Mouse (Mus musculus): ENCODE results near the gene Lamtor5.

DNA sequence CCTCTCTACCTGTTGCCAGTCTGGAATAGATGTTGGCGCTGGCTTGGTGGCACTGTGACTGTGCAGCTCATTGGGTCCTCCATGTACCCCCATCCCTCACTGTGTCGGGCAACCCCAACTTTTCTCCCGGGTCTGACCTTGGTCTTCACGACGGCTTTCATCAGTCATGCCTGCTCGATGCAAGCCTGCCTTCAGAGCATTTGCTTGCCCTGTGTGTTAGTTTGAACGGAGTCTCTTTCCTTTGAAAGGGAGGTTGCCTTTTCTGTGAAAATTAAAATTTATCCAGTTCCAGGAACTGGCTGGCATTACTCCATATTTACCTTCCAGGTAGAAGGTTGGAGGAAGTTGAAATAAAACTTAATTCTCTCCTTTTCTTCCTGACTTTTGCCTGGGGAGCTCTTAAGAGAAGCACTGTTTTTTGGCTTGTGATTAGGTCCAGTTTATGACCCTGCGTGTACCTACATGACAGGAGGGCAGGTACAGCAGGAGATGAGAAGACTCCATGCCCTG lies 40.1 kb upstream of the Lamtor5 start:
- no peak for TF ChIP-seq CTCF (IDR thresholded peaks at IDR 0.05; ENCODE audit: low read depth)
- TF ChIP-seq EP300 (IDR thresholded peaks at IDR 0.05; ENCODE audit: low read depth), result no peak
